Mouse (Mus musculus): ENCODE data around the gene Ankfn1.

DNA sequence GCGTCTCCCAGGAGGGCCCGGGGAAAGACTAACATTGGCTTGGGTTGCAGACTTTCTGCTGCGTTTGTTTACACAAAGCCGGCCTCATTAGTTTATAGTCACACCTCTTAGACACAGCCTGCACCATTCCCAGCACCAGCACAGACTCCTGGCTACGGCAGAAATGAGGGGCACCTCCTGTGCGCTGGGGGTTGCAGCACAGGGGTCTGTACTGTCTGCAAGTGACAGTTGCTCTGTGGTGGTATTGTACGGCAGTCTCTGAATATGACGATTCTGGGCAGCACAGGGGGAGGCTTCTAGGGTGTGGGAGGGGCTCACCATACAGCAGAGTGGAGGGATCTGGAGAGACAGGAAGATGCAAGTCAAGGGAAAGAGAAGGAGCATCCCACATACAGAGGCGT, 262.0 kb downstream of the Ankfn1 start:
- TF ChIP-seq CTCF (IDR thresholded peaks at IDR 0.05; ENCODE audit: borderline replicate concordance, insufficient read depth, low read length): no peak
- no peak for TF ChIP-seq POLR2A (IDR thresholded peaks at IDR 0.05; ENCODE audit: low read depth, low read length)
